Mouse (Mus musculus): ENCODE measurements at regions not wholly inside any gene's neighbourhood (a gene's known extent, or its start where the extent isn't known, plus 50 kb on each side); places are given as distances from the start of the nearest gene placed in this dataset.

- 0 out of 2 replicates have a peak, but pooled peaks have one; percentile 33 for TF ChIP-seq EP300 (IDR thresholded peaks at IDR 0.05)
- no peak for TF ChIP-seq CTCF (IDR thresholded peaks at IDR 0.05)
Measured at GRCm38 (mm10) chr15:11655168-11655567, 251.9 kb downstream of the Npr3 start.
